Mouse (Mus musculus) lung, embryonic 15.5 days (tissue): ENCODE results near the gene Il5. TPM values are rescaled to one million over a fixed set of nuclear protein-coding genes. Genes with fewer than 3 reads are reported as not detected.

ENCODE experiments used
- ATAC-seq: fragments of 200-750 bp; cut with Nextera tagmentation; 2 replicates; pipeline ENCODE4 v1.8.0; 2017; ENCODE audit warnings: moderate number of reproducible peaks, borderline replicate concordance; ENCODE audit not compliant: low FRiP score, low TSS enrichment; ENCODE audit errors: extremely low read depth
- H3K27ac ChIP-seq: fragments of 300-500 bp; sonication (generic); 2 replicates; pipeline ENCODE4 v1.5.1; 2015; ENCODE audit warnings: moderate library complexity, mild to moderate bottlenecking, inconsistent platforms
- H3K27me3 ChIP-seq: fragments of 300-500 bp; sonication (generic); 2 replicates; pipeline ENCODE4 v1.6.1; 2015; ENCODE audit warnings: inconsistent platforms
- H3K36me3 ChIP-seq: fragments of 300-500 bp; sonication (generic); 2 replicates; pipeline ENCODE4 v1.6.1; 2015; ENCODE audit warnings: inconsistent platforms
- H3K4me1 ChIP-seq: fragments of 300-500 bp; sonication (generic); 2 replicates; pipeline ENCODE4 v1.6.1; 2015; ENCODE audit warnings: inconsistent platforms
- H3K4me2 ChIP-seq: fragments of 300-500 bp; sonication (generic); 2 replicates; pipeline ENCODE4 v1.6.1; 2015; ENCODE audit warnings: inconsistent platforms, mild to moderate bottlenecking, moderate library complexity
- H3K4me3 ChIP-seq: fragments of 300-500 bp; sonication (generic); 2 replicates; pipeline ENCODE4 v1.5.1; 2015; ENCODE audit warnings: mild to moderate bottlenecking, inconsistent platforms
- H3K9ac ChIP-seq: fragments of 300-500 bp; sonication (generic); 2 replicates; pipeline ENCODE4 v1.6.1; 2015; ENCODE audit warnings: inconsistent platforms
- H3K9me3 ChIP-seq: fragments of 300-500 bp; sonication (generic); 2 replicates; pipeline ENCODE4 v1.6.1; 2016; ENCODE audit warnings: inconsistent platforms
- WGBS: fragments of 180-500 bp; shearing (Covaris S2); methylation state at CpG from one replicate; pipeline ENCODE4 v1.1.7; 2015; 5-methylcytosine and 5-hydroxymethylcytosine counted together
- polyA plus RNA-seq: library from polyadenylated mRNA; unstranded; fragments of >200 nt; fragmentation: Nextera tagmentation; extraction: Ambion mirVana; gene quantifications from 2 replicates; pipeline ENCODE4 v1.2.1, GENCODE M21; 2015

The Il5 gene
- polyA plus RNA-seq, 1 experiment from 2014 or later, result 0.15 TPM

- H3K36me3 ChIP-seq, result peaks cover 5% of the 10 kb centered on the region; the same call in 1 of the 2 replicates
- peak overlapping the region; percentile 90 for H3K4me3 ChIP-seq
- WGBS, result 74% methylated on average over 3 of the region's 3 CpGs
- H3K4me2 ChIP-seq, result peak overlapping the region; percentile 87
- no peak for ATAC-seq
- H3K27me3 ChIP-seq, result no peaks in the 10 kb centered on the region
- no peaks in the 10 kb centered on the region for H3K9me3 ChIP-seq
- H3K27ac ChIP-seq, result no peak overlapping the region
- peak overlapping the region; percentile 91; the same call in 1 of the 2 replicates for H3K9ac ChIP-seq
- H3K4me1 ChIP-seq, result peaks cover 10% of the 10 kb centered on the region
Observed at GRCm38 (mm10) chr11:53707718-53708009, 12.9 kb upstream of the Il5 start.

DNA sequence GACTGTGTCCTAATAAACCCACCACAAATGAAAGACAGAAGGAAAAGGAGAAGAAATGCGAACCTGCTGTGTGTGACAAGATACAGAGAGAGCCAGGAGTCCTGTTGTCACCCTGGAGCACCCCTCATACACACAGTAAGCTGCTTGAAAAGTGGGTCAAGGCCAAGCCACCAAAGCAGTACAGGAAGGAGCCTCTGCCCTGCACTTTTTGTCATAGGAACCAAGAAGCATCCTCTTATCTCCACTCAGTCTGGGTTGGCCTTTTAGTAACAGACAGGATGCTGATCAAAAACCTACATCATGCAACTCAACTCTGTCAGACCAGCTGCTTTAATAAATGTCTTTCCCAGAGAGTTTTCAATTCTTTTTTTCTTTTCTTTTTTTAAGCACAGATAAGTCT is 893 bp upstream of the Il5 start:
- no peaks in the 10 kb centered on the region for H3K4me1 ChIP-seq

GRCm38 (mm10) chr11:53731457-53731856 is 10.9 kb downstream of the Il5 start:
- no peak overlapping the region for H3K4me2 ChIP-seq
- no peak overlapping the region for H3K9ac ChIP-seq
- H3K36me3 ChIP-seq, result no peaks in the 10 kb centered on the region
- ATAC-seq, result no peak
- 93% methylated on average over 7 of the region's 7 CpGs for WGBS
- H3K4me1 ChIP-seq, result no peaks in the 10 kb centered on the region
- H3K27ac ChIP-seq, result no peak overlapping the region
- H3K27me3 ChIP-seq, result no peaks in the 10 kb centered on the region
- H3K9me3 ChIP-seq, result no peaks in the 10 kb centered on the region
- no peak overlapping the region for H3K4me3 ChIP-seq

More for the DNA sequence above, 893 bp upstream of the Il5 start:
- Histone ChIP-seq H3K36me3 (no peaks in the 10 kb centered on the region), H3K4me3 (no peak overlapping the region), H3K9me3 (no peaks in the 10 kb centered on the region), H3K27me3 (no peaks in the 10 kb centered on the region; the same call in 1 of the 2 replicates), H3K27ac (no peak overlapping the region), H3K4me2 (no peak overlapping the region), H3K9ac (no peak overlapping the region)
- 81% methylated on average over 1 of the region's 1 CpGs for WGBS
- no peak for ATAC-seq

- Histone ChIP-seq H3K36me3 (no peaks in the 10 kb centered on the region), H3K9ac (no peak overlapping the region), H3K4me1 (no peaks in the 10 kb centered on the region), H3K4me2 (no peak overlapping the region), H3K27me3 (no peaks in the 10 kb centered on the region), H3K9me3 (no peaks in the 10 kb centered on the region), H3K27ac (no peak overlapping the region), H3K4me3 (no peak overlapping the region)
- ATAC-seq, result no peak
- 83% methylated on average over 8 of the region's 8 CpGs for whole genome bisulfite sequencing
Observed at GRCm38 (mm10) chr11:53732244-53732643, 11.7 kb downstream of the Il5 start.

- WGBS, result 87% methylated on average over 7 of the region's 7 CpGs
- Histone ChIP-seq H3K4me2 (no peak overlapping the region), H3K27me3 (no peaks in the 10 kb centered on the region), H3K4me3 (no peak overlapping the region), H3K4me1 (no peaks in the 10 kb centered on the region), H3K9ac (no peak overlapping the region), H3K36me3 (no peaks in the 10 kb centered on the region), H3K27ac (no peak overlapping the region), H3K9me3 (no peaks in the 10 kb centered on the region)
- no peak for ATAC-seq
Observed at GRCm38 (mm10) chr11:53733824-53734223, 13.2 kb downstream of the Il5 start.

DNA sequence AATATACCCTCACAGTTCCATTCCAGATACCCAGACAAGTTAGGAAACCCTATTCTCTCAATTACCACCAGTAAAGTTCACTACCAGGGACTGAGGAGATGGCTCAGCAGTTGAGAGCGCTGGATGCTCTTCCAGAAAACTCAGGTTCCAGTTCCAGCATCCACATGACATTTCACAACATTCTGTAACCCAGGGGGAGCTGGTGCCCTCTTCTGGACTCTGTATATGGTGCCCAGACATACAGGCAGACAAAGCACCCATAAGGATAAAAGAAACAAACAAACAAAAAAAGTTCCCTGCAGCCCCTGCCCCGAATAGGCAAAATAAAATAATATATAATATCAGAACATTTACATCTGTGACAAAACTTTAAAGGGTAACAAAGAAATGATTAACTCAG is 13.8 kb downstream of the Il5 start:
- no peak overlapping the region for H3K9ac ChIP-seq
- WGBS, result 85% methylated on average over 2 of the region's 2 CpGs

DNA sequence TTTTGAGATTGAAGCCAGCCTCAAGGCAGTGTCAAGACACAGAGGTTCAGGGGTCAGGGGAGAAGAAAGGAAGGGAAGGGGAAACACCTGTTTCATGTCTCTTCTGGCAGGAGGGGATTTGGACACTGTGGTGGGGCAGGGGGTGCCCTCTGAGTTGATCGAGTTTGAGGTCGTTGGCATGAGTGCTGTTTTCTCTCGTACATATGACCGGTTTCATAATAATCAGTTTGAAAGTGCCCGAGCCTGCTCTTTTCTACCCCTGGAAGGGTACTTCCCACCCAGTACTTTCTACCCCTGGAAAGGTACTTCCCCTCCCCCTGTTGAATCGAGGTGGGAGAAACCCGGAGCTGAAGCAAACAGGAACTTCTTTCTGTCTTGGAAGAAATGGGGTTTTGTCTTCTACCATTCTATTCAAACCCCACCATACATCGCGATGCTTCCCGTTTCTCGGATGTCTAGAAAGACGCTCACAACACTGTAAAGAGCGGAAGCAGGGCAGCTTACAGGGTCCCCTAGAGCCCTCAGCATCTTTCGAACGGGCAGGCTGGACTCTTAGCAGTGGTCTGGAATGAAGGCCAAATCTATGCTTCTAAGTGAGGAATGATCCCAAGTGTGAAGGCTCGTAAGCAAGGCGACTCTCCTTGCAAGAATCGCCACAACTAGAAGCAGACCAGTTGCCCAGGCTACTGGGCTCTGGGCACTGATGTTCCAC is 14.5 kb downstream of the Il5 start:
- H3K9ac ChIP-seq, result no peak overlapping the region
- H3K4me3 ChIP-seq, result no peak overlapping the region
- no peaks in the 10 kb centered on the region for H3K27me3 ChIP-seq
- no peaks in the 10 kb centered on the region for H3K9me3 ChIP-seq
- H3K4me1 ChIP-seq, result no peaks in the 10 kb centered on the region
- H3K27ac ChIP-seq, result no peak overlapping the region
- no peak for ATAC-seq
- 64% methylated on average over 18 of the region's 18 CpGs for WGBS
- H3K36me3 ChIP-seq, result no peaks in the 10 kb centered on the region
- no peak overlapping the region for H3K4me2 ChIP-seq

More for the DNA sequence above, 13.8 kb downstream of the Il5 start:
- H3K4me2 ChIP-seq, result no peak overlapping the region
- H3K27me3 ChIP-seq, result no peaks in the 10 kb centered on the region
- H3K36me3 ChIP-seq, result no peaks in the 10 kb centered on the region
- no peak overlapping the region for H3K27ac ChIP-seq
- H3K9me3 ChIP-seq, result no peaks in the 10 kb centered on the region
- ATAC-seq, result no peak
- H3K4me1 ChIP-seq, result no peaks in the 10 kb centered on the region
- no peak overlapping the region for H3K4me3 ChIP-seq

GRCm38 (mm10) chr11:53735682-53736245 is 15.2 kb downstream of the Il5 start:
- Histone ChIP-seq H3K9me3 (no peaks in the 10 kb centered on the region), H3K27me3 (no peaks in the 10 kb centered on the region), H3K4me3 (peak overlapping the region; percentile 20; the same call in 1 of the 2 replicates), H3K4me2 (peak overlapping the region; percentile 51), H3K4me1 (no peaks in the 10 kb centered on the region), H3K36me3 (no peaks in the 10 kb centered on the region), H3K9ac (no peak overlapping the region), H3K27ac (no peak overlapping the region)
- WGBS, result 20% methylated on average over 17 of the region's 17 CpGs
- ATAC-seq, result peak; percentile 73; the same call in 1 of the 2 replicates

GRCm38 (mm10) chr11:53736771-53737572 is 16.4 kb downstream of the Il5 start:
- H3K4me1 ChIP-seq, result no peaks in the 10 kb centered on the region
- no peaks in the 10 kb centered on the region for H3K27me3 ChIP-seq
- H3K4me3 ChIP-seq, result no peak overlapping the region
- H3K36me3 ChIP-seq, result no peaks in the 10 kb centered on the region
- peak; percentile 74 for ATAC-seq
- H3K4me2 ChIP-seq, result no peak overlapping the region
- peak overlapping the region; percentile 12; the same call in 1 of the 2 replicates for H3K27ac ChIP-seq
- H3K9me3 ChIP-seq, result no peaks in the 10 kb centered on the region
- no peak overlapping the region for H3K9ac ChIP-seq
- 46% methylated on average over 14 of the region's 14 CpGs for WGBS

DNA sequence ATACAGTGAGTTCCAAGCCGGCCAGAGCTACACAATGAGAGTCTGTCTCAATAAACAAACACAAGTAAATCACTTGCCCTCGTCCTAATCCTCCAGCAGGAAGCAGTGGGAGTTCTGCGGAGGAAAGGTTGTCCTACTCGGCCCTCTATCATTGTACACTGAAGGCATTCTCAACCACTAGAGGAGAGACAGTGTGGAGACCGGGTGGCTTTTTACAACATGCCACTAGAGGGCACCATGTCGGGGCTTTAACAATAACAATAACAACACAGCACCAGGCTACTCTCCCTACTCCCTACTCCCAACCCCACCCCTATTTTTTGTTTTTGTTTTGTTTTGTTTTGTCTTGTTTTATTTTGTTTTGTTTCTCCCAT is 17.0 kb downstream of the Il5 start:
- H3K27ac ChIP-seq, result peak overlapping the region; percentile 12; the same call in 1 of the 2 replicates
- no peaks in the 10 kb centered on the region for H3K36me3 ChIP-seq
- ATAC-seq, result peak; percentile 62; the same call in 1 of the 2 replicates

DNA sequence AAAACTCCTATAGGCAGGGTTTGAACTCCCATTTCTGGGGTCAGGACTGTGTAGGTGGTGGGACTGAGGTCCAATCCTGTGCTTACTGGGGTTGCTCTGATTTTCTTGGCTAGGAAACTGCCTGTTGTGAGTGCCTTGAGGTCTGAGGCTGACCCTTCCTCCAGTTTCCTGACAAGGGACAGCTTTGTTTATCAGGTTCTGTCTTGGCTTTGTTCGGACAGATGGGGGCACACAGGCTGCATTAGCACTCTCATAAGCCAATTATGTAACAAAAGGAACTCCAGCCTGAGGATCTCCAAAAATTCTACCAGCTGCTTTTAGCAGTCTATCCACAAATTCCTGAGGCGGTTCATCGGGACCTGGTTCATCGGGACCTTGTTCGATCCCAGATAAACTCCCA is 21.8 kb downstream of the Il5 start:
- WGBS, result 17% methylated on average over 5 of the region's 5 CpGs
- Histone ChIP-seq H3K9me3 (no peaks in the 10 kb centered on the region), H3K36me3 (no peaks in the 10 kb centered on the region), H3K4me3 (no peak overlapping the region), H3K9ac (no peak overlapping the region), H3K27ac (no peak overlapping the region), H3K4me2 (no peak overlapping the region), H3K27me3 (no peaks in the 10 kb centered on the region), H3K4me1 (no peaks in the 10 kb centered on the region)
- peak; percentile 31; the same call in 1 of the 2 replicates for ATAC-seq

More for the DNA sequence above, 17.0 kb downstream of the Il5 start:
- H3K9me3 ChIP-seq, result no peaks in the 10 kb centered on the region
- 34% methylated on average over 6 of the region's 6 CpGs for WGBS
- no peaks in the 10 kb centered on the region for H3K4me1 ChIP-seq
- H3K9ac ChIP-seq, result no peak overlapping the region
- H3K4me3 ChIP-seq, result no peak overlapping the region
- no peak overlapping the region for H3K4me2 ChIP-seq
- H3K27me3 ChIP-seq, result no peaks in the 10 kb centered on the region

DNA sequence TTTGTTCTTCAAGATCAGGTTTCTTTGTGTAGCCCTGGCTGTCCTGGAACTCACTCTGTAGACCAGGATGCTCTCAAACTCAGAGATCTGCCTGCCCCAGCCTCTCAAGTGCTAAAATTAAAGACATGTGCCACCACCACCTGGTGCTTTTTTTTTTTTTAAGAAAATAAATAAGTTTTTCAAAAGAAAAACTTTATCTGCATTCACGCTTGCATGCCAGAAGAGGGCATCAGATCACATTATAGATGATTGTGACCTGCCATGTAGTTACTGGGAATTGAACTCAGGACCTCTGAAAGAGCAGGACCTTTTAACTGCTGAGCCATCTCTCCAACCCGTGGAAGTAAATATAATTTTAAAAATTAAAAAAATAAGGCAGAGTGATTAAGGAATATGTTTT is 24.7 kb downstream of the Il5 start:
- Histone ChIP-seq H3K27ac (no peak overlapping the region), H3K4me3 (no peak overlapping the region), H3K9me3 (no peaks in the 10 kb centered on the region), H3K27me3 (no peaks in the 10 kb centered on the region), H3K4me2 (no peak overlapping the region), H3K4me1 (no peaks in the 10 kb centered on the region), H3K36me3 (no peaks in the 10 kb centered on the region), H3K9ac (no peak overlapping the region)
- 83% methylated on average over 2 of the region's 2 CpGs for WGBS
- no peak for ATAC-seq
